Mouse (Mus musculus): ENCODE data around the gene Pigu.

Gene Pigu

DNA sequence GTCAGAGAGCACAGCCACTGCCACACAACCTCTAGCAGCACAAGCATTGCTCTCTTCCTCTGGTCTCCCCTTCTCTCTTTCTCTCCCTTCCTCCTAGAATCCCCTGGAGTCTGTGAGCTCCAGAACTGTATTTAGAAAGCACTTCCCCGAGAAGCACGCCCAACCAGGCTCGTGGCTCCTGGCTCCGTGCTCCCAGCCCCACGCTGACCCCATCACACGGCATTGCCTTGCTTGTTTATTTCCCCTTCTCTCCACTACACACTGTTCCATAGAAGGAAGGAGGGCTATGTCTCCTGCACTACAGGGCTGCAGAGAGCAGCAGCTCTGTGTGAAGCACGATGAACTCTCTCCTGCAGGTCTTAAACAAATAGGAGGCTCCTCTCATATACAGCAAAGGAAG, 72.6 kb downstream of the Pigu start:
- no peak for DNase-seq

DNA sequence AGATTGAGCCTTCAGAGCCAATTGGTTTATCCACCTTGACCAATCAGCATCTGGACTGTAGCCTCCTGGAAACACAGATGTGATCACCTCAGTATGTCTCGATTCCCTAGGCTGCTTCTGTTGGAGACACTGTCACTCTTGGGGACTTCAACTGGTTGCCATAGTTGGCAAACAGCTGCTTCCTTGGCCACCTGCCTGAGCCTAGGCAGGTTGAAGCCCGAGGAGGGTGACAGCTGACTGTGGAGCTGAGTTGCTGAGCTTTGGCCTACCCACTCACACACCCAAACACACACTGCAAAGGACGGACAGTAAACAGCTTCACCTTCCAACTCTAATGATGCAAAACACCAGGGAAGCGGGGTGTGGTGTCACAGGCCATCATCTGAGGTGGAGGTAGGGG, 73.4 kb downstream of the Pigu start:
- peak; percentile 74 to 77 for DNase-seq

DNA sequence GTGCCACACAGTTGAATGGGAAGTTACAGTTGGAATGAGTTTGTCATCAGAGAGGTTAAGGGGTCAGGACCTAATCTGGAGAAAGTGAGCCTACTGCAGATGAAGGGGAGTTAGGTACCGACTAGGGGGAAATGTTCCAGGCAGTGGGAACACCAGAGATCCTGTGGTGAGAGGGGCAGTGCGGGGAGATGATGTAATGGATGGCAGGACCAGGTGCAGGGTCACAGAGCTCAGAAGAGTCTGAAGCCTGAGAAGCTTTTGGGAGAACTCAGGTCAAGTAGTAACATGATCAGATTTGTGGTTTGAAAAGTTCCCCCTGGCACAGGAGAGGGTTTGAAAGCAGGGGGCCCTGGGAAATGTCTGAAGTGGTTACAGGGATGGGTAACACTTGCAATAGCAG, 77.1 kb downstream of the Pigu start:
- DNase-seq = no peak

DNA sequence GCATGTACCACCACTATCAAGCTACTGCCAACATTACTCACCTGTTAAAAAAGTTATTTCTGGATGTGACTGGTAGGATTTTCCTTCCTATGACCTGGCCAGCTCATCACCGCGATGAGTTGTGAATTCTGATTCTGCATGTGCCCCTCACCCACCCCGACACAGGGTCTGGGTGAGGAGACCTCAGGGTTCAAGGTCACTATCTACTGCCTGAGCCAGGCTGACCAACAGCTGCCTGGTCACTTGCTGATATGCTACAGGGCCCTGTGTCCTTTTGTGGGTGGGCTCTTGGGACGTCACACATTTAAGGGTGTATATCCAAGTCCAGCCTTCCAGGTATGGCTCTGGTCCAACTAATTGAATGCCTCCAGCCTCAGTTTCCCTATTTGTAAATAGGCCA, 78.1 kb downstream of the Pigu start:
- peak; percentile 11 to 29 for DNase-seq

DNA sequence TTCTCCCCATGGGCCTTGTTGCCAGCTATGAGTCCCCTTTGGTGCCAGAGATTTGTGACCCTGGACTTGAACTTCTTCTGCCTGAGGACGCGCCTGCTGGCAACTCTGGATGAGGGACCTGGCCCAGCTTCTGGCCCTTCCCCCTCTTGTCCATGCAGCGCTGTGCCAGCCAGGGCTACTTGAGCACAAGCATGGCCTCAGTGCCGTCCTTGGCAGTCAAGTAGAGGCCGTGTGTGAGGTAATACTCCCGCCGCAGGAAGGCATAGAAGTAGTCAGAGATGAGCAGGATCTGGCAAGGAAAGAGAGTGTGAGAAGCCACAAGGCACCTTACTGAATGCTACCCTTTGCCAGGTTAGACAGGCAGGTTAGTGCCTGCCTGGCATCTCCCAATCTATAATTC, 78.9 kb downstream of the Pigu start:
- peak; percentile 77 to 83 for DNase-seq

DNA sequence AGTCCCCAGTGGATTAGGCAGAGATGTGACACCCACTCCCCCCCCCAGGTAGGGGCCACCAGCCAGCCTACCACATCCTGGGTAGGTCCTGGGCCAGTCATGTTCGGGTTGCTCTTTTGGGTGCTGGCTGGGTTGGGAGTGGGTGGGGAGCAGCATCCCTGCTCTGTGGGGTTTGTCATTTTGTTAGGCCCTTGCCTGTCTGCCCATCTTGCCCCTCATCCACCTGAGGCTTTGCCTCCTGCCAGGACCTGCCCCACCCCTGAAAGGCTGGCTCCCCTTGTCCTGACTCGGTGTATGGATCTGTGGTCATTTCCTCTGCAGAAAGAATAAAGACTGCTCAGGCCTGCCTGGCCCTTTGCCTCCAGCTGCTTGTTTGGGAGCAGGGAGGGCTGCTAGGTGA, 79.5 kb downstream of the Pigu start:
- DNase-seq = peak; percentile 29 to 38

DNA sequence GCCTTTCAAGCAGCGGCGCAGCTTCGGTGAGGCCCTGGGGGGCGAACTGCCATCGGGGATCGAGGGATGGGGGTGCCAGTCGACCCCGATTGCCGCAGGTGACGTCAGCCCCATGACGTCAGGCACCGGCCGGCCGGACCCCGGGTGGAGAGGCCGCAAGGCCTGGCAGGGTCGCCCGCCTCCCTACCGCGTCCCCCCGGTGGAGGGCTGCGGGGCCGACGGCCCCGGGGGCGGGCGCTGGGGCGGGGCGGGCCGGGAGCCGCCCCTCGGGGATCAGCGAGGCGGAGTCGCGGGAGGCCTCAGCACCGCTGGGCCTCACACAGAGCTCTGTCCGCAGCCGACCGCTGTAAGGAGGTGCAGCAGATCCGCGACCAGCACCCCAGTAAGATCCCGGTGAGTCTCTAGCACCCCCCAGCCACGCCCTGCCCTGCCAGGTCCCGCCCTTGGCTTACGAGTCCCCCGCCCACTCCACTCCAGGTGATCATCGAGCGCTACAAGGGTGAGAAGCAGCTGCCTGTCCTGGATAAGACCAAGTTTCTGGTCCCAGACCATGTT, 80.5 kb downstream of the Pigu start:
- peak; percentile 78 to 84 for DNase-seq

DNA sequence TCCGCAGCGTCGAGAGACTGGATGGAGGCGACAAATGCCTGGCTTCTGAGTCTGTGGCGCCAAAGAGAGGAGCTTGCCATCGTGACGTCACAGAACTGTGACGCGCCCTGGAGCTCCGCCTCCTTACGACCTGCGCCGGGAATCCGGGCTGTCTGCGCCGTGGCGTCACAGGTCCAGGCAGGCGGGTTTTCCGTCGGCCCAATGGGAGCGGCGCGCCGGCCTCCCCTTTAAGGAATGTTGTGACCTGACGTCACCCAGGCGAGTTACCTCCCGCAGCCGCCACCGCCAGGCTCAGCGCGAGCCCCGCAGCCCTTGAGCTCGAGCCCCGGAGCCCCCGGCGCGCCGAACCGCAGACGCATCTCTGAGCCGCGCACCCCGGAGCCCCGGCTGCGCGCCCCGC, 81.0 kb downstream of the Pigu start, which contains the start of gene Map1lc3a:
Gene Map1lc3a, plus strand, starts transcription at position 103 of the 400 bp plus-strand sequence.
- peak; percentile 99 to 100 for DNase-seq

DNA sequence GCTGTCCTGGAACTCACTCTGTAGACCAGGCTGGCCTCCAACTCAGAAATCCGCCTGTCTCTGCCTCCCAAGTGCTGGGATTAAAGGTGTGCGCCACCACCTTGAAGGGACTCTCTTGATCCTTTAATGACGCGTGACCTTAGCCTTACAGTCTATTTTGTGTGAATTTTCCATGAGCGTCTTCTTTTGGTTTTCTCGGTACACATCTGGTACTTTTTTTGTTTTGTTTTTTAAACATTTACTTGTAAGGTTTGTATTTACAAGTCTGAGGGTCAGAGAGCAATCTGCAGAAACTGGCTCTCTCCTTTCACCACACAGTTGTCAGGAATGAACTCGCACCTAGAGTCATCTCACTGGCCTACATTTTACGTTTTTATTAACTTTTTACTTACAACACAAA, 83.6 kb downstream of the Pigu start:
- DNase-seq = no peak

DNA sequence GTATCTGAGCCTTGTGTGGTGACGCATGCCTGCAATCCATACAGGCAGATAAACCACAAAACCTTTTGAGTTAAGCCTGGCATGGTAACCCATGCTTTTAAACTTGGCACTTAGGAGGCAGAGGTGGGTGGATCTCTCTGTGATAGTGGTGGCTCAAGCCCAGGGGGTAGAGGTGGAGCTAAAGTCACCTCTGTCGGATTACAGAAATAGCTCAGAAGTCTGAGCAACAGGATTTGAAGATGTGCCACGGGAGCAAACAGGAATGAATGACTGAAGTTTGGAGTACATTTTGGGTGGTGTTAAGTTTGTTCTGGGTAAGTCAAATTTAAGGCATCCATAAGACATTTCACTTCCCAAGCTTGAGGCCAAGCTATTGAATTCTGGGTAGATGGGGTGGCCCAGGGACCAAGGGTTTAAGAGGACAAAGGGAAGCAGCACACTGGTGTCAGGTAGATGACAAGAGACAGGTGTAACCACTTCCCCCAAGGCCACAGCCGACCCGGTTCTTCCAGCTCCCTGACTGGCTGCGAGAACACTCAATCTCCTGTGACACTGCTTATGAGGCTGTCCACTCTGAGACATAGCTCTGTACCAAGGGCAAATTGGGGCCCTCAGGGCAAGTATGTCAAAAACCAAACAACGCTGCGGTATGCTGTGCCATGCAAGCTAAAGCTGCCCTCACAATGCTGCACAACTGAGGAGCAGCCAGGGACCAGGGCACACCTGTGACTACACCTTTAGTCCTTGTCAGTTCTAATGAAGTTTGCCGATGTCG, 84.6 kb downstream of the Pigu start:
- no peak for DNase-seq

DNA sequence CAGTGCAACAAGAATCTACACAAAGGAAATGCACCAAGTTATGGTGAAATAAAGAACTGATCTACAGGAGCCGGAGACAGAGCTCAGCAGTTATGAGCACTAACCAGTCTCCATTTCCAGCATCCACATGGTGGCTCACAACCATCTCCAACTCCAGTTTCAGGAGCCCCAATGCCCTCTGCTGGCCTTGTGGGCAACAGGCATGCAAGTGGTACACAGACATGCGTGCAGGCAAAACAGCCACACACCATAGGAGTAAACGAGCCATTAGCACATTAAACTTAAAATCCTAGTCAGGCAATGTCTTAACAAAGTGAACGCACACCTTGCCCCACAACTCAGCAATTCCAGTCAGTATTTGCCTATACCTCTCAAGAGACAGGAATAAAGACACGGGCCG, 85.3 kb downstream of the Pigu start:
- peak; percentile 28 to 34 for DNase-seq

DNA sequence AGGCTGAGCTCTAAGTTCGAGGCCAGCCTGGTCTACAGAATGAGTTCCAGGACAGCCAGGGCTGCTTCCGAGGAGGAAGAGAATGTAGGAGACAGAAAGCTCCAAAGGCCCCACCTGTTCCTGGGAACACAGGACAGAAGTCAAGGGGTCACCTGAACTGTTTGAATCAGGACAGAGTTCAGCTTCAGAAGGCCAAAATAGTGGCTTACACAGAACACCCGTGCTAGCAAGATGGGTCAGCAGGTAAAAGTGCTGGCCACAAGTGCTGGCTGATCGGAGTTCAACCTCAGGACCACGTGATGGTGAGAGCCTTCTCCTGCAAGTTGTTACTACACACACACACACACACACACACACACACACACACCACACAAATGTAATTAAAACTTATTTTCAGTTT, 90.3 kb downstream of the Pigu start:
- no peak for DNase-seq

DNA sequence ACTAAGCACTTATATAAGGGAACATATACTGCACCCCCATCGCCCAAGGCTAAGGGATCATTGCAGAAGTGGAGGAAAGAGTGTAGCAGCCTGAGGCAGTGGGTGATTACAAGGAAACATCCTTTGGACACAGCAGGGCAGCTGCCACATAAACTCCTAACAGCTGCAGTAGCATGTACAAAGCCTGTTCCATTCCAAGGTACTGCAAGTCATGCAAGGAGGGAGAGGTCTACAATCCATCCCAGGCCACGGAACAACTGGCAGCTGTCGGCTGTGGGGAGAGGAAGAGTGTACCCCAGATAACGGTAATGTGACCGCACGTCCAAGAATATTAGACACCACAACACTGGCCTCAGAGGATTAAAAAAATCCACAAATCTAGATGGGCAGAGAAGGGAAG, 91.7 kb downstream of the Pigu start:
- DNase-seq = no peak

DNA sequence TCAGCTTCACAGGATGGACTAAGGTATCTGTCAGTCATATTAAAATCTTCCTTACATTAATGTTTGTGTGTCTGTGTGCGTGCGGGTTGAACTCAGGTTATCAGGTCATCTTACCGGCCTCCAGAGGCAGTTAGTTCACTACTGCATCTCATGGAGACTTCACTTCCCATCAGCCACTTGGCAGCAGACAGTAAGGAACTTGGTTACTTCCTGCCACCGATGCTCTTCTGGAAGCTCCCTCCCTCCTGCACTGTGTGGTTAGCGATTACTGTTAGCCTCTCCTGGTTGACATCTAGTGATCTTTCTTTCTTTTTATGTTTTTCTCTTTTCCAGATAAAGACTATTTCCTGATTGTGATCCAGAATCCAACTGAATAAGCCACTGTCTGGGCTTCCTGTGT, 107.6 kb downstream of the Pigu start:
- DNase-seq = no peak

DNA sequence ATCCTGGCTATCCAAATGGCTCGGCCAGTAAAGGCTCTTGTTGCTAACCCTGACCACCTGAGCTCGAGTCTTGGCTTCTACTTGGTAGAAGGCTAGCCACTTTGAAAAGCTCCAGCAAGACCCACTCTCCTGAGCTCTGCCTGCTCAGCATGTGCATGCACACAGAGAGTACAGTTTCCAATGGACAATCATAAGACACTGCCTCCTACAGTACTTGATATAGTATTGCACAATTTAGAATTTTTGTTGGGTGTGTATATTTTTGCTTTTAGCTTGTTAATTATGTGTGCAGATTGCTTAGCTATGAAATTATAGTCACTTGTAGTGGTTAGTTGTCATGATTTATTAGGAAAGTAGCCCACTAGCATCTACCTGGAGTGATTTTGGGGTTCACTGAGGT, 108.5 kb downstream of the Pigu start:
- DNase-seq = no peak

DNA sequence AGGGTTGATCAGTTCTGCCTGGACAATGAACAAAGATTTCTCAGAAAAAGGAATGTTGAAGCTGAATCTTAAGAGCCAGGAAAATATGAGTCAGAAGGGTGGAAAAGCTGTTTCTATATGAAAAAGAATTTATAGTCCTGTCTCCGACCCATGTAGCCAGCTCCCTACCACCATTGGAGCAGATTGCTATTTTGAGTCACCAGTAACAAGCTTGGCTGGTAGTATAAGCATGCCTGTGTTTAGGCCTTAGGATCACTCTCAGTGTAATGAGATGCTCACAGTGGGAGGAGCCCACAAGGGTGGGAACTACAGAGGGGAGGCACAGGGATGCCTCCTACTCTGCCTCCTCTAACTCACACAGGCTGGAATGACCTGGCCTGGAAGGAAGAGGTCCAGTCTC, 109.0 kb downstream of the Pigu start:
- DNase-seq = no peak

DNA sequence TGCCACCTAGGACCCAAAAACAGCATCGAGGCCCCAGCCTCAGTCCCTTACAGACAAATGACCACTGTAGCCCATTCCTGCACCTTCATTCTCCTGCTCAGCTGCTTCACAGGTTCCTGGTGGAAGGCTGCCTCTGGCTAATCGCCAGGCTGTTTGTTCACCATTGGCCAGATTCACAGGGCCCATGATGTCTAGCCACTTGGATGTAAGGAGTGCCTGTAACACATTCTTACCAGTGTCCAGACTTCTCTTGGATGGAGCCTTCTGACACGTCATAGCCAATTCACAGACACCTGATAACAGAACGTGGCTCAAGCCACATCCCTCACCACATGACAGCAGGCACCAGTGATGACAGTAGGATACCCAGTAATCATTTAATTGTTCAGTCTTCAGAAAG, 111.0 kb downstream of the Pigu start:
- DNase-seq = peak; percentile 17 to 29

DNA sequence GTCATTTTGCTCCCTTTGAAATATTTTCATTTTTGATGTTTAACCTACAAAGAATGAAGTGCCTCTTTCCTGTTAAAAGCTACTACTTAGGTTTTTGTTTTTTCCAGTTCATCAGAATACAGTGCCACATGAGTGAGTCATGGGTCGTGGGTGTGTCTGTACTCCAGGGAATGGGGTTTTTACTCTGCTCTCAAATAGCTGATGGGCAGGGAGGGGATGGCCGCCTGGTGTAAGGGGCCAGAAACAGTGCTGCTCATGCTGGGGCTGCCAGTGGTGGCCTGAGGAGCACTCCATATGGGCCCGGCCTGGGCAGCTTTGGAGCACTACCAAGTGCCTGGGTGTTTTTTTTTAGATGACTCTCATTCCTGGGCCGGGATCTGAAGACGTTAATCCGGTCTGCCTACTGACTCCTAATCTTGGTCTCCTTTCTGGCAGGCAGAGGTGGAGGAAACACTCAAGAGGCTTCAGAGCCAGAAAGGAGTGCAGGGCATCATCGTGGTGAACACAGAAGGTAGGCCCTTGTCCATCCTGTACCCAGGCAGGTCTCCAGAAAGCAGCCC, 114.9 kb downstream of the Pigu start:
- no peak for DNase-seq

DNA sequence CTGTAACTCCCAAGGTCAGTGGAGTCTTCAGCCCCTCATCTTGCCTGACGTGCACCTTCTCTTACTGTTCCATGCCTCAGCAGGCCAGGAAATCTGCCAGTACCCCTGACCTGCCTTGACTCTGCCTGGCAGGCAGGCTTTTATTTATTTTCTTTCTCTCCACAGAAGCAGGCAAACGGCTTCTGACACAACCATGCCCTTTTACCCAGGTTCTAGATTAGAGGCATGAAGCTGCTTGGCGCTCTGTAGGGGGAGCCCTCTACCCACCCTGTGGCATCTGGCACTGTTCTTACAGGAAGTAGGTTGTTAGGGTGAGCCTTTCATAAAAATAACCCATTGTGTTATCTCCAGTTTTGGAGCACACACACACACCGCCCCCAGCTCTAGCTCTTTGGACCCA, 116.3 kb downstream of the Pigu start:
- peak in 1 of 2 experiments; percentile 20 for DNase-seq

DNA sequence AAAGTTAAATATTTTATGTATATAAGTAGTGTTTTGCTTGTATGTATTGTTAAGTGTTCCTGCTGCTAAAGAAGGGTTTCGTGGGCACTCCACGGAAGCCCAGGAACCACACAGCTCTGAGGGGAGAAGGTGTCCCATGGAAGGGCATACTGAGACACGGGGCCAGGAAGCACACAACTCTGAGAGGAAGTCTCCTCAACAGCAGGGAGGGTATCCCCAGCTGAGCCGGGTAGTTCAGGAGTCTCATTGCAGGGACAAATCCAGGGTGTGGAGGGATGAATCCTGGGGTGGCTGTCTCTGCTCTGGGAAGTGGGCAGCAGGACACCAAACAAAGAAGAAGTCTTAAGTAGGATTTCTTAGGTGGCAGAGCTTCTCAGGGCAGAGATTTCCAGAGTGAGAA, 120.0 kb downstream of the Pigu start:
- peak; percentile 16 for DNase-seq

DNA sequence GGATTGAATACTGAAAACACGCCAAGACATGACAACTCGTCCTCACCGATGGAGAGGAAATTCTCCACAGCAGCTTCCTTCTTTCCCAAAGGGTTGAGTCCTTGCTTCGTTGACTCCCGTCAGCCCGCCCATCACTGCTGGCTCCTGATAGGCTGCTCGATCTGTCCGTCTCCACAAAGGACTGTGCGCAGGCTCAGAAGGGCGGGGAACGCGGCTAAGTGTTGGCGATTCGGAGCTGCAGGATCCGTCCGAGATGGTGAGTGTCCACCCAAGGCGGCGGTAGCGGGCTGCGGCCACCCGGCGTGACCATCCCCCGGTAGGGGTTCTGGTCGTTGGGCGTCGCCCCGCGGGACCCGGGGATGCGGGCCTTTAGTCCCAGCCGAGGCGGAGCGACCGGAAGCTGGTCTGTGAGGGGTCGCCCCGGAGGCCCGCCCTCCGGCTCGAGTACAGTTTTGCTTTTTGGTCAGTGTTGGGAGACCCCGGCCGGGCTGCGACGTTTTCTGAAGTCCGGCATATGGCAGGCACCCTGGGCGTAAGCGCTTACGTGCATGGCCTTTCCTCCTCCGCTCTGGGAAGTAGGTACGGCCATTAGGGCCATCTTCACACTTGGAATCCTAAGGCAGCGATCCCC, 120.8 kb downstream of the Pigu start, which contains the start of gene Dynlrb1:
Gene Dynlrb1, plus strand, starts transcription at position 172 of the 631 bp plus-strand sequence.
- DNase-seq = peak; percentile 100

DNA sequence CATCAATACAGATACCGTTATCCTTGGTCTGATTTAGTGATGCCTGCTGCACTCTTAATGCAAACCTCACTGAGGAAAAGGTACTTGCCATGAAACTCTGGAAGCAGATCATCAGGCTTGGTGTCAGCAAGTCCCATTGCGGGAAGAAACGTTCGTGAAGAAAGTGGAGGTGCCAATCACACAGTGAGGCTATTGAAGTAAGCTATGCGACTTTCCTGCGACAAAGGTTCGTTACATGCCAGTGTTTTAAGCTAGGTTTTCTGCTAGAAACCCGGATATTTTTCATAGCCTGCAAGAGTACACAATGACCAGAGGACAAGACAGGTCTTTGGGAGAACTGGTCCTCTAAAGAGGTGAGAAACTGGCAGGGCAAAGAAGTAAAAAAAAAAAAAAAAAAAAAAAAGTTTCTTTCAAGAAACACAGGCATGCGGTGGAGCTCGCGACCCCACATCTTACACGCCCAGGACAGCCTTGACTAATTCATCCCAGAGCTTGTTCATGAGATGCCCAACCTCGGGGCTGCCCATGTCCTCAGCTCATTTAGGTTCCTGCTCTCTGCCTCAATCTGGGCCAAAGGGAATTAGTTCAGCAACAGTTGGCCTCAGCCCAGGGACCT, 121.4 kb downstream of the Pigu start:
- DNase-seq = no peak
